Mouse (Mus musculus) intestine, embryonic 16.5 days (tissue): Measurements from ENCODE around the gene Akap6. TPM values are rescaled to one million over a fixed set of nuclear protein-coding genes. Genes with fewer than 3 reads are reported as not detected.
"Not testable (repeated sequence)": the region's sequence is repeated elsewhere in the genome, so short reads cannot be mapped to it uniquely, and the experiment has no call there.

Source experiments
- ATAC-seq: fragments of 200-750 bp; cut with Nextera tagmentation; 2 replicates; pipeline ENCODE4 v1.8.0; 2017; ENCODE audit warnings: moderate TSS enrichment, moderate library complexity
- H3K27ac ChIP-seq: fragments of 300-500 bp; sonication (generic); 2 replicates; pipeline ENCODE4 v1.5.1; 2014; ENCODE audit warnings: mild to moderate bottlenecking, low read length
- H3K27me3 ChIP-seq: fragments of 300-500 bp; sonication (generic); replicated peaks from 2 replicates; pipeline ENCODE4 v1.6.1; 2014; ENCODE audit warnings: low read length, control low read depth, mixed read lengths; ENCODE audit not compliant: control insufficient read depth, insufficient read depth
- H3K36me3 ChIP-seq: fragments of 300-500 bp; sonication (generic); 2 replicates; pipeline ENCODE4 v1.6.1; 2014; ENCODE audit warnings: low read length, control low read depth; ENCODE audit not compliant: control insufficient read depth, insufficient read depth
- H3K4me1 ChIP-seq: fragments of 300-500 bp; sonication (generic); 2 replicates; pipeline ENCODE4 v1.6.1; 2014; ENCODE audit warnings: low read length, control low read depth, mixed read lengths; ENCODE audit not compliant: control insufficient read depth, insufficient read depth
- H3K4me2 ChIP-seq: fragments of 300-500 bp; sonication (generic); 2 replicates; pipeline ENCODE4 v1.6.1; 2014; ENCODE audit warnings: low read depth, low read length, control low read depth
- H3K4me3 ChIP-seq: fragments of 300-500 bp; sonication (generic); 2 replicates; pipeline ENCODE4 v1.5.1; 2014; ENCODE audit warnings: mild to moderate bottlenecking, low read length
- H3K9ac ChIP-seq: fragments of 300-500 bp; sonication (generic); 2 replicates; pipeline ENCODE4 v1.6.1; 2014; ENCODE audit warnings: low read depth, low read length
- H3K9me3 ChIP-seq: fragments of 300-500 bp; sonication (generic); 2 replicates; pipeline ENCODE4 v1.6.1; 2016; ENCODE audit warnings: low read length, control low read depth; ENCODE audit not compliant: control insufficient read depth
- WGBS: fragments of 180-500 bp; shearing (Covaris S2); extraction: QIAGEN DNeasy Blood & Tissue Kit; methylation state at CpG from one replicate; pipeline ENCODE4 v1.1.7; 2014; 5-methylcytosine and 5-hydroxymethylcytosine counted together
- polyA plus RNA-seq: library from polyadenylated mRNA; unstranded; fragments of >200 nt; fragmentation: Nextera tagmentation; extraction: Ambion mirVana; gene quantifications from 2 replicates; pipeline ENCODE4 v1.2.1, GENCODE M21; 2015

The Akap6 gene
- polyA plus RNA-seq, 1 experiment from 2014 or later = 1.4 TPM

DNA sequence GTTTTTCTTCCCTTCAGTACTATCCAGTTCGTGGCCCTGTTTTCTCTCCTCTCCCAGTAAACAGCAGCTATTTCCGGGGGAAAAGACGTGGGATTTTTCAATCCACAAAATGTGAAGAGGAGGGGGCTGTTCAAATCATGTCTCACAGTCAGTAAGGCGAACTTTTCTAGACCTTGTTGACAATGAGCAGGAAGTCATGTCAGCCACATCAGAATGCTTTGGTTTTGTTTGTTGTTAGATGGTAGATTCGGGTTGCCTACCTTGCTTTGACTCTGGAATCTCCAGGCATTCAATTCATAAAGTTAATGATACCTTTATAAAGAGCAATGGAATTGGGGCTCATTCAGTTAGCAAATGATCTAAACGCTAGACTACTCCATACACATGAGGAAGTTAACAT is 30.2 kb downstream of the Akap6 start:
- ATAC-seq = no peak
- Histone ChIP-seq H3K9ac (no peak overlapping the region), H3K4me2 (no peak overlapping the region), H3K9me3 (no peaks in the 10 kb centered on the region), H3K27me3 (no peaks in the 10 kb centered on the region), H3K4me3 (no peak overlapping the region), H3K27ac (no peak overlapping the region), H3K4me1 (no peaks in the 10 kb centered on the region), H3K36me3 (no peaks in the 10 kb centered on the region)
- 81% methylated on average over 6 of the region's 6 CpGs for WGBS

DNA sequence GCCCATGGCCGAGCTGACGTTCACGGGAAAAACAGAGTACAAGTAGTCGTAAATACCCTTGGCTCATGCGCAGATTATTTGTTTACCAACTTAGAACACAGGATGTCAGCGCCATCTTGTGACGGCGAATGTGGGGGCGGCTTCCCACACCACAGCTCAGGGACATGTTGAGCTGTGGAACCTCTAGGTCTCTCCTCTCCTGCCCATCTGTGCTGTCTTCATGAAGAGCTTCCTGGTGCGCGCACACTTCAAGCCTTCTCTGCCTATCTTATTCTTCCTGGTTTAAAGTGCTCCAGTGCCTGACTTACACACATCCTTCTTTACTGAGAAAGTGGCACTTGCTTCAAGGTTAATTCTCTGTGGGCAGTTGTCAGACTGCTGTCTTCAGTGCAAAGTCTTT is 36.0 kb downstream of the Akap6 start:
- not testable (repeated sequence) for H3K9me3 ChIP-seq, H3K4me3 ChIP-seq, H3K4me1 ChIP-seq, H3K9ac ChIP-seq, H3K27me3 ChIP-seq, ATAC-seq, H3K4me2 ChIP-seq, H3K27ac ChIP-seq, H3K36me3 ChIP-seq
- WGBS = 95% methylated on average over 6 of the region's 11 CpGs

DNA sequence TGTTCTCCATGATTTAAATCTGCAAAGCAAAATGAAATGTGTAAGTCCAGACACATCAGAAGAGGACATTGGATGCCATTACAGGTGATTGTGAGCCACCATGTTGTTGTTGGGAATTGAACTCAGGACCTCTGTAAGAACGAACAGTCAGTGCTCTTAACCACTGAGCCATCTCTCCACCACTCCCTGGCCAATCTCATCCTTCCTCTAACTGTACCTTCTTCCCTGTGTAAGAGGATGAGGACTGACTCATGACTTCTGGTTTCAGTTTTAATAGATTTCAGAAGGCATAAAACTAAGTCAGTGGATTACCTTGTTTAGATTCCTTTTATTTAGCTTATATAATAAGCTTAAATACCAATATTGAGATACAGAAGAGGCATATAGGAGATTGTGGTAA is 38.0 kb downstream of the Akap6 start:
- 92% methylated on average over 1 of the region's 1 CpGs for WGBS

DNA sequence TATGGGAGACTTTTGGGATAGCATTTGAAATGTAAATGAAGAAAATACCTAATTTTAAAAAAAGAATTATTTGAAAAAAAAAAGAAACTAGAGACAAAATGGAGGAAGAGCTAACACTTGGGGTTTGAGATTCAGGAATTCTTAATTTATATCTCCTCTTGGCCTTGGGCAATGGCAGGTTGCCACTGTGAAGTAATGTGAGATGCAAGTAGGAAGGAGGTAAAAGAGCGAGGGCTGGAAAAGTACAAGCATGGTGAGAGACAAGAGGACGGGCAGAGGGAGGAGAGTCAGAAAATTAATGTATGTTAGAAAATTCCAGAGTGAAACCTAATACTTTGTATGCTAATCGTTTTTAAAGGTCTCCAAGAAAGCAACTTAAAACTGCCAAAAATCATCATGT is 40.1 kb downstream of the Akap6 start:
- H3K4me1 ChIP-seq = no peaks in the 10 kb centered on the region
- H3K9ac ChIP-seq = no peak overlapping the region
- no peak overlapping the region for H3K27ac ChIP-seq
- H3K27me3 ChIP-seq = no peaks in the 10 kb centered on the region
- no peak overlapping the region for H3K4me3 ChIP-seq
- no peaks in the 10 kb centered on the region for H3K36me3 ChIP-seq
- no peaks in the 10 kb centered on the region for H3K9me3 ChIP-seq
- WGBS = 77% methylated on average over 3 of the region's 3 CpGs
- H3K4me2 ChIP-seq = no peak overlapping the region
- no peak for ATAC-seq

More for the DNA sequence above, 38.0 kb downstream of the Akap6 start:
- ATAC-seq = no peak
- H3K4me3 ChIP-seq = no peak overlapping the region
- no peaks in the 10 kb centered on the region for H3K27me3 ChIP-seq
- no peak overlapping the region for H3K27ac ChIP-seq
- H3K9ac ChIP-seq = no peak overlapping the region
- H3K9me3 ChIP-seq = no peaks in the 10 kb centered on the region
- no peaks in the 10 kb centered on the region for H3K4me1 ChIP-seq
- H3K4me2 ChIP-seq = no peak overlapping the region
- no peaks in the 10 kb centered on the region for H3K36me3 ChIP-seq

DNA sequence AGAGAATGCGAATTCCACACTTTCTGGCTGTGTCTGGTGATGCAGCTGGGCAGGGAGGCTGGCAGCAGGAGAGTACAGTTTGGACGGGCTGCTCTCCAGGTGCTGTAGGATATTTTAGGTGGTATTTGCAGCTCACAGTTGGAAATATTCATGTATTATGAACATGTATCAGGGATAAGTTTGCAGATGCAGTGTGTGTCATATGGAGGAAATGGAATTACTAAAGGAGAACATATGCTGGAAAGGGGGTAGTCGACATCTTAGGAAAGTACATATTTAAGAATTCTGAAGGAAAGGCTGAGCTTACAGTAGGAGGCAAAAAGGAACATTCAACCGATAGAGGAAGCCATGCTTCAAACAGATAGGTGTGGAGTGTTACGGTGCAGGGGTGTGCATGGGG is 42.6 kb downstream of the Akap6 start:
- no peak for ATAC-seq
- H3K4me2 ChIP-seq = no peak overlapping the region
- no peaks in the 10 kb centered on the region for H3K9me3 ChIP-seq
- no peaks in the 10 kb centered on the region for H3K36me3 ChIP-seq
- no peak overlapping the region for H3K9ac ChIP-seq
- H3K4me1 ChIP-seq = no peaks in the 10 kb centered on the region
- no peak overlapping the region for H3K27ac ChIP-seq
- 85% methylated on average over 5 of the region's 5 CpGs for WGBS
- no peaks in the 10 kb centered on the region for H3K27me3 ChIP-seq
- no peak overlapping the region for H3K4me3 ChIP-seq

DNA sequence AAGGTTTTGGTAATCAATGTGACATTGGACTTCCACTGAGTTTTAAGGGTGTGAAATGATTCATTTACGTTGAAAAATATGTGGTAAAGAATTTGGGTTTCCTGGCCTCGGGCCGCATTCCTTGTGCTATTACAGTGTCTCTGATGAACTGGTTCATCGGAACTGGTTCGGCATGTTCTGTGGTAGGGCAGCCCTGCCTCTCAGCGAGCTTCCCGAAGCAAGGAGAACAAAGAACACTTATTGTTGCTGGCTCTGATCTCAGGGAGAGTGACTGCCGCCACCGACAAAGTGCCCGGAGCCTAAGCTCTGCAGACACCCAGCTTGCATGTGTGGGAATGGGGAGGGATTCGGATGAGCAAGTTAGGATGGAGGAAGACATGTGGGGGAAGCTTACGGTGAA is 50.8 kb downstream of the Akap6 start:
- WGBS = 52% methylated on average over 12 of the region's 12 CpGs
- no peak overlapping the region for H3K4me2 ChIP-seq
- H3K27me3 ChIP-seq = no peaks in the 10 kb centered on the region
- no peaks in the 10 kb centered on the region for H3K36me3 ChIP-seq
- ATAC-seq = no peak
- no peaks in the 10 kb centered on the region for H3K4me1 ChIP-seq
- no peak overlapping the region for H3K9ac ChIP-seq
- no peak overlapping the region for H3K27ac ChIP-seq
- H3K4me3 ChIP-seq = no peak overlapping the region
- no peaks in the 10 kb centered on the region for H3K9me3 ChIP-seq

DNA sequence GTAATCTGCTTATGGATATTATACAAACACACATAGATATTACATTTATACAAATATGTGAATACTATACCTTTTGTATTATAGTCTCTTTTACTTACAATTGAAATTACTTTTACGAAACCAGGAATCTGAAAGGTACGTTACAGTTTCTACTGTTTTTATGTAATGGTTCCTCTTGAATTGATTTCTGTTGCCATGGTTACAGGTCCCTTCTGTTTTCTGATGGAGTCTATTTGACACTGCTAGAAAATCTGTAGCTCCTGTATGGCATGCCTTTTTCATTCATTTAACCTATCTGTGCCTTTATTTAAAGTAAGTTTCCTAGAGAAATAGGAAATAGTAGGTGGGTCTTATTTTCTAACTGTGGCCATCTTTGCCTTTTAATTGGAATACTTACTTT is 56.5 kb downstream of the Akap6 start:
- no peaks in the 10 kb centered on the region for H3K9me3 ChIP-seq
- H3K36me3 ChIP-seq = no peaks in the 10 kb centered on the region
- WGBS = 85% methylated on average over 2 of the region's 2 CpGs
- no peak overlapping the region for H3K4me2 ChIP-seq
- no peaks in the 10 kb centered on the region for H3K27me3 ChIP-seq
- no peak overlapping the region for H3K4me3 ChIP-seq
- no peak overlapping the region for H3K9ac ChIP-seq
- no peak for ATAC-seq
- no peak overlapping the region for H3K27ac ChIP-seq
- no peaks in the 10 kb centered on the region for H3K4me1 ChIP-seq

DNA sequence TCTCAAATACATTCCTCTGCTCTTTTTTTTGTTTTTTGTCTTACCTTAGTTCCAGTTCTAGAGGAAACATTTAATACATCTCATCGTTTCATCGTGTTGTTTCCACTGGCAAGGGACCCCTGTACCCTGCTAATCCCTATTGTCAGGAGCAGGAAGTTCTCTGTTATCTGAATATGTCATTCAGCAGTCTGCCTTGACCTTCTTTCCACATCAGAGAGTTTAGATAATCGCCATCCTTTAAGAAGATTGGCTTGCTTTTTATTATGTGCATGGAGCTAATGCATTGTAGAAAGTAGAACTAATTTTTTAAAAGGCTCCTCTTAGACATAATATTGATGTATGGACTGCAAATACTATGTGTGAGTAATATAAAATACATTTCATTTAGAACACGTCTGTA is 58.7 kb downstream of the Akap6 start:
- Histone ChIP-seq H3K36me3 (no peaks in the 10 kb centered on the region), H3K4me3 (no peak overlapping the region), H3K9ac (no peak overlapping the region), H3K27me3 (no peaks in the 10 kb centered on the region), H3K4me1 (no peaks in the 10 kb centered on the region), H3K27ac (no peak overlapping the region), H3K9me3 (no peaks in the 10 kb centered on the region), H3K4me2 (no peak overlapping the region)
- WGBS = 31% methylated on average over 4 of the region's 4 CpGs
- no peak for ATAC-seq

DNA sequence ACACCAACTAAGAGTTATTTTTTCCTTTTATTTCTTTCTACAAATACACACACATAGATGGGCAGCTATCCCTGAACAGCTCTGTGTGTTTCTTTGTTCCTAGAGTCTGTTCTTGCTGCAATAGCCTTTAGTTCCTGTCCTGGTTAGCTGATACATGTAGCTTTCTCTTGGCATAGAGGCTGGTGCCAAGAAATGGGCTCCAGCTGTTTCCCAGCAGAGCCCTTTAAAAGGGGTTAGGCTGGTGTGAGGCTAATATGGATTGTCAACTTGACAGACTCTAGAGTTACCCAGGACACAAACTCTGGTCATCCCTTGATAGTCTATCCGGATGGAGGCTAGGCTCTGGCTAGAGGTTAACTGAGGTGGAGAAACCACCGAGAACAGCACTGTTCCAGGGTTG is 64.9 kb downstream of the Akap6 start:
- Histone ChIP-seq H3K9me3 (no peaks in the 10 kb centered on the region), H3K9ac (no peak overlapping the region), H3K27me3 (no peaks in the 10 kb centered on the region), H3K36me3 (no peaks in the 10 kb centered on the region), H3K4me2 (no peak overlapping the region), H3K4me3 (no peak overlapping the region), H3K27ac (no peak overlapping the region), H3K4me1 (0 out of 2 replicates have a peak, but pooled peaks cover 2% of the 10 kb centered on the region)
- no peak for ATAC-seq
- 89% methylated on average over 2 of the region's 2 CpGs for WGBS

DNA sequence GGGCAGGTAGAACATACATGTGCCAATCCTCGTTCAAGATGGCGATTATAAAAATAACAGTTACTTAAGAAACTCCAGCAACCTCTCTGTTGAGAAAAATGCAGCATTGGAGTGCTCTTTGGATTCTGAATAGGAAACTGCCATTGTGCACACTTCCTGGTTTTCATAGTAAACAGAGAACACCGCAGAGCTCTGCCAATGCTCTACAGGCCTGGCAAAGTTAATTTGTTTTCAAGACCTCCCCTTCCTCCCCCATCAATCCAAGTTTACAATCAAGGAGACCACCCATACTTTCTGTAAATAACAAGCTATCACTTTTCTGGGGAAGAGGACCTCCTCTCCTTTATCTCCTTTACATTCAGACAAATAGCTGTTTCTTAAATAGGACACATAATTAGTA is 65.6 kb downstream of the Akap6 start:
- 62% methylated on average over 3 of the region's 3 CpGs for WGBS
- H3K4me3 ChIP-seq = no peak overlapping the region

More for the DNA sequence above, 65.6 kb downstream of the Akap6 start:
- Histone ChIP-seq H3K9me3 (no peaks in the 10 kb centered on the region), H3K9ac (no peak overlapping the region), H3K4me1 (0 out of 2 replicates have a peak, but pooled peaks cover 2% of the 10 kb centered on the region), H3K27me3 (no peaks in the 10 kb centered on the region), H3K27ac (no peak overlapping the region), H3K4me2 (no peak overlapping the region), H3K36me3 (no peaks in the 10 kb centered on the region)
- ATAC-seq = no peak
